In genomic region chr3:51220846-51221245, GRCm38 (mm10) we compare ENCODE assay signal across 30 mouse cellular contexts. TPM values are rescaled to one million over a fixed set of nuclear protein-coding genes. Genes with fewer than 3 reads are reported as not detected.
DNase-seq lines count a peak whose midpoint lies in the region; ATAC-seq and TF ChIP-seq lines count a peak whose summit lies in the region.
"Had no signal": no experiment of that assay in that cellular context is flagged by ENCODE, and none has a peak within 500 bp of the region (broad histone marks: within the 10 kb centered on the region; RNA-seq: fewer than 3 reads in every experiment).

No protein-coding gene starts in this region.

- TF ChIP-seq EP300 in lung, postnatal 0 days (IDR thresholded peaks at IDR 0.05), result peak; percentile 73

- no peak overlapping the region for H3K4me3 ChIP-seq in heart, embryonic 13.5 days
- no peak overlapping the region for H3K4me3 ChIP-seq in heart, embryonic 12.5 days
- H3K4me3 ChIP-seq in lung, postnatal 0 days (ENCODE audit: low read depth, low read length), result no peak overlapping the region
- no peak overlapping the region for H3K4me3 ChIP-seq in lung, adult 2 months (replicated peaks; ENCODE audit: extremely low read depth, low read depth, low read length)
- H3K4me3 ChIP-seq: forebrain, embryonic 12.5 days; heart, embryonic 10.5 days; hindbrain, embryonic 10.5 days; hindbrain, embryonic 15.5 days; limb, embryonic 10.5 days; limb, embryonic 15.5 days; liver, embryonic 13.5 days; midbrain, embryonic 12.5 days; neural tube, embryonic 13.5 days had no signal

- no peak overlapping the region for H3K27ac ChIP-seq in heart, embryonic 13.5 days (replicated peaks)
- no peak overlapping the region for H3K27ac ChIP-seq in heart, embryonic 12.5 days (ENCODE audit: poor library complexity, severe bottlenecking)
- no peak overlapping the region for H3K27ac ChIP-seq in lung, postnatal 0 days (ENCODE audit: low read length)
- H3K27ac ChIP-seq: forebrain, embryonic 12.5 days; hindbrain, embryonic 10.5 days; hindbrain, embryonic 15.5 days; limb, embryonic 10.5 days; limb, embryonic 15.5 days; liver, embryonic 13.5 days; midbrain, embryonic 12.5 days; neural tube, embryonic 13.5 days had no signal

- no peak for ATAC-seq in heart, embryonic 13.5 days (ENCODE audit: extremely low read depth, insufficient number of reproducible peaks, low FRiP score, low TSS enrichment)
- no peak for ATAC-seq in heart, embryonic 12.5 days (ENCODE audit: insufficient number of reproducible peaks, low FRiP score)
- no peak for ATAC-seq in lung, postnatal 0 days
- ATAC-seq: inflammation-experienced regulatory T-cells, adult 6 months had no signal

- no peaks in the 10 kb centered on the region for H3K36me3 ChIP-seq in heart, embryonic 13.5 days
- no peaks in the 10 kb centered on the region for H3K36me3 ChIP-seq in heart, embryonic 12.5 days
- no peaks in the 10 kb centered on the region for H3K36me3 ChIP-seq in lung, postnatal 0 days (ENCODE audit: insufficient read depth, low read length)
- H3K36me3 ChIP-seq: forebrain, embryonic 12.5 days; heart, embryonic 10.5 days; hindbrain, embryonic 10.5 days; hindbrain, embryonic 15.5 days; limb, embryonic 10.5 days; limb, embryonic 15.5 days; liver, embryonic 13.5 days; midbrain, embryonic 12.5 days; neural tube, embryonic 13.5 days had no signal

- peaks cover 44% of the 10 kb centered on the region for H3K4me1 ChIP-seq in heart, embryonic 13.5 days
- peaks cover 37% of the 10 kb centered on the region for H3K4me1 ChIP-seq in heart, embryonic 12.5 days (replicated peaks)
- peaks cover 5% of the 10 kb centered on the region; the same call in 1 of the 2 replicates for H3K4me1 ChIP-seq in lung, postnatal 0 days (ENCODE audit: insufficient read depth, low read depth, low read length)
- H3K4me1 ChIP-seq in lung, adult 2 months (ENCODE audit: control insufficient read depth, insufficient read depth, low read length), result no peaks in the 10 kb centered on the region

- peak overlapping the region; percentile 48; the same call in 1 of the 2 replicates for H3K4me2 ChIP-seq in heart, embryonic 13.5 days
- H3K4me2 ChIP-seq in heart, embryonic 12.5 days, result no peak overlapping the region
- no peak overlapping the region for H3K4me2 ChIP-seq in lung, postnatal 0 days (replicated peaks; ENCODE audit: low read depth, low read length)
- H3K4me2 ChIP-seq: forebrain, embryonic 12.5 days; hindbrain, embryonic 15.5 days; limb, embryonic 15.5 days; liver, embryonic 13.5 days; midbrain, embryonic 12.5 days; neural tube, embryonic 13.5 days had no signal

- TF ChIP-seq CTCF in lung, postnatal 0 days (IDR thresholded peaks at IDR 0.05), result no peak
- no peak for TF ChIP-seq CTCF in lung, adult 2 months (IDR thresholded peaks at IDR 0.05; ENCODE audit: insufficient read depth, low read length)

- DNase-seq in lung, postnatal 0 days (ENCODE audit: low spot score), result peak; percentile 50
- DNase-seq in lung, adult 2 months, result no peak
- peak; percentile 68 for DNase-seq in ZHBTc4 (ENCODE audit: low read depth, low spot score)
- DNase-seq in cerebellum, adult 11 months, result no peak
- DNase-seq in gastrocnemius, adult 8-10 months (ENCODE audit: low spot score in 2 of 2), result no peak
- no peak for DNase-seq in adrenal gland, postnatal 14 days
- DNase-seq: B cell, adult 2 months; cerebellum, adult 8-10 months; cerebellum, postnatal 25 days; gastrocnemius, postnatal 25 days; heart, adult 11 months; heart, postnatal 14 days; layer of hippocampus, postnatal 36 days; liver, embryonic 13.5 days; lung, adult 18-20 months; lung, postnatal 36 days; right cerebral cortex, postnatal 4 days; thymus, postnatal 14 days had no signal

- H3K27me3 ChIP-seq in heart, embryonic 13.5 days (replicated peaks), result no peaks in the 10 kb centered on the region
- no peaks in the 10 kb centered on the region for H3K27me3 ChIP-seq in heart, embryonic 12.5 days (replicated peaks)
- no peaks in the 10 kb centered on the region for H3K27me3 ChIP-seq in lung, postnatal 0 days (replicated peaks; ENCODE audit: insufficient read depth, low read length)
- H3K27me3 ChIP-seq: CH12.LX; hindbrain, embryonic 15.5 days; limb, embryonic 15.5 days; neural tube, embryonic 13.5 days had no signal

- no peak for TF ChIP-seq POLR2A in lung, adult 2 months (IDR thresholded peaks at IDR 0.05; ENCODE audit: borderline replicate concordance, extremely low read depth, low read depth, low read length)

- WGBS in heart, embryonic 13.5 days, result 22% methylated on average over 4 of the region's 4 CpGs
- WGBS in heart, embryonic 12.5 days, result 21% methylated on average over 4 of the region's 4 CpGs
- 29% methylated on average over 4 of the region's 4 CpGs for WGBS in lung, postnatal 0 days
- WGBS in lung, adult 2 months, result 33% methylated on average over 4 of the region's 4 CpGs

- no peak overlapping the region for H3K9ac ChIP-seq in heart, embryonic 13.5 days
- no peak overlapping the region for H3K9ac ChIP-seq in heart, embryonic 12.5 days
- H3K9ac ChIP-seq in lung, postnatal 0 days (replicated peaks; ENCODE audit: low read depth), result no peak overlapping the region
- H3K9ac ChIP-seq: forebrain, embryonic 12.5 days; hindbrain, embryonic 15.5 days; limb, embryonic 15.5 days; liver, embryonic 13.5 days; midbrain, embryonic 12.5 days; neural tube, embryonic 13.5 days had no signal

- H3K9me3 ChIP-seq in heart, embryonic 13.5 days, result no peaks in the 10 kb centered on the region
- no peaks in the 10 kb centered on the region for H3K9me3 ChIP-seq in heart, embryonic 12.5 days (replicated peaks)
- no peaks in the 10 kb centered on the region for H3K9me3 ChIP-seq in lung, postnatal 0 days (ENCODE audit: low read length)
- H3K9me3 ChIP-seq: forebrain, embryonic 12.5 days; heart, embryonic 10.5 days; hindbrain, embryonic 10.5 days; hindbrain, embryonic 15.5 days; limb, embryonic 10.5 days; limb, embryonic 15.5 days; liver, embryonic 13.5 days; midbrain, embryonic 12.5 days; neural tube, embryonic 13.5 days had no signal

RNA-seq across cellular contexts. Expression of gene Noct, which starts 3.4 kb away (rescaled TPM):
- 8.5 and 8.6 TPM in 2 replicates for polyA plus RNA-seq in heart, embryonic 13.5 days (2015; fragmentation: Nextera tagmentation; extraction: Ambion mirVana)
- 12.4 and 14.0 TPM in 2 replicates for polyA plus RNA-seq in heart, embryonic 12.5 days (2016; fragmentation: Nextera tagmentation; extraction: Ambion mirVana)
- polyA plus RNA-seq in lung, postnatal 0 days (2015; fragmentation: Nextera tagmentation; extraction: Ambion mirVana), result 4.1 and 4.2 TPM in 2 replicates
- polyA plus RNA-seq in lung, adult 2 months (2012; rRNA removed), result 8.2 and 9.9 TPM in 2 replicates
- 10 to 100 TPM; 15.7 to 26.0 (median 19.1) TPM for total RNA-seq in gastrocnemius, adult 8-10 months (2022)
- total RNA-seq in adrenal gland, postnatal 14 days (2021), result 28.7 and 44.7 TPM in 2 replicates

Comparison
In these comparisons a context has a peak if more than half of its experiments do, and no peak if none do; other contexts are left out.
1. DNase-seq: peak in lung, postnatal 0 days (single experiment) and ZHBTc4 (single experiment); none in lung, adult 2 months (single experiment), cerebellum, adult 11 months (single experiment), gastrocnemius, adult 8-10 months (0 of 2) and adrenal gland, postnatal 14 days (single experiment).